Mouse (Mus musculus) cerebellum, adult 2 months (tissue): ENCODE measurements around the gene Krt34. TPM values are rescaled to one million over a fixed set of nuclear protein-coding genes. Genes with fewer than 3 reads are reported as not detected.

Experiments
- DNase-seq, 2 experiments: peaks; one replicate each; pipeline ENCODE4 v3.0.0; 2021
- H3K27ac ChIP-seq: fragments of 200-500 bp; 2 replicates; pipeline ENCODE4 v1.5.1; 2012; ENCODE audit warnings: low read length, control low read depth, inconsistent platforms; ENCODE audit not compliant: insufficient read depth
- H3K27me3 ChIP-seq: fragments of 200-500 bp; 2 replicates; pipeline ENCODE4 v1.6.1; 2012; ENCODE audit warnings: inconsistent platforms, mild to moderate bottlenecking, low read length, moderate library complexity; ENCODE audit not compliant: control insufficient read depth, insufficient read depth
- H3K4me1 ChIP-seq: fragments of 200-500 bp; 2 replicates; pipeline ENCODE4 v1.6.1; 2011; ENCODE audit warnings: low read length; ENCODE audit not compliant: control insufficient read depth, insufficient read depth
- H3K4me3 ChIP-seq: fragments of 200-500 bp; replicated peaks from 2 replicates; pipeline ENCODE3; 2011; ENCODE audit warnings: mild to moderate bottlenecking, low read depth, low read length, control low read depth; ENCODE audit not compliant: insufficient read depth
- CTCF ChIP-seq: fragments of 200-500 bp; IDR thresholded peaks from 2 replicates; pipeline ENCODE4 v1.5.1; 2011; ENCODE audit warnings: low read depth, mild to moderate bottlenecking, control low read depth, low read length, moderate library complexity, borderline replicate concordance; ENCODE audit not compliant: insufficient read depth
- POLR2A ChIP-seq: fragments of 200-500 bp; IDR thresholded peaks from 2 replicates; pipeline ENCODE4 v1.6.1; 2011; ENCODE audit warnings: low read length, control low read depth, borderline replicate concordance; ENCODE audit not compliant: insufficient read depth
- WGBS: fragments of 180-500 bp; shearing (Covaris S2); methylation state at CpG from one replicate; pipeline ENCODE4 v1.1.7; 2018; 5-methylcytosine and 5-hydroxymethylcytosine counted together
- polyA plus RNA-seq: library from polyadenylated mRNA; depleted of rRNA; stranded (reverse); fragments of >200 nt; gene quantifications from 2 replicates; pipeline ENCODE4 v1.2.3, GENCODE M21; 2012; rRNA removed

The Krt34 gene
- not detected in 2 replicates for polyA plus RNA-seq

DNA sequence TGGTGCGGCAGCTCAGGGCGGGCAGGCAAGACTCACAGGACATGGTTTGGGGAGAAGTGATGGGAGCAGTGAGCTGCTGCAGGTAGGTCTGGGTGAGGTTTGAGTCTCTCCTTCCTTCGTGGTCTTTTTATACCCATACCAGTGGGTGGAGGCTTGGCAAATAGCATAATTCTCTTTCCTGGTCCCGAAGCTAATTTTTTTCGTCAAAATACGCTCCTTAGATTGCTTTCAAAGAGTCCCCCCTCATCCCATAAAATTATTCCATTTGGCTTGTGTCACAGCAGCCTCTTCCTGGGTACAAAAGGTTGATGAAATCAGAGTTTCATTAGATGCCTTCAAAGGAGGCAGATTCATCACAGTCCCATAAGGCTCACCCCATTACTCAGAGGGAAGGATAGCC lies at the start of gene Krt34:
Gene Krt34, minus strand, starts transcription at position 101 of the 400 bp plus-strand sequence.
- Histone ChIP-seq H3K27me3 (no peaks in the 10 kb centered on the region), H3K4me3 (no peak within 1 kb of the TSS), H3K27ac (no peak within 1 kb of the TSS), H3K4me1 (no peaks in the 10 kb centered on the region)
- DNase-seq = no peak
- 90% methylated on average over 6 of the region's 6 CpGs for WGBS
- no peak for TF ChIP-seq CTCF
- TF ChIP-seq POLR2A = no peak

DNA sequence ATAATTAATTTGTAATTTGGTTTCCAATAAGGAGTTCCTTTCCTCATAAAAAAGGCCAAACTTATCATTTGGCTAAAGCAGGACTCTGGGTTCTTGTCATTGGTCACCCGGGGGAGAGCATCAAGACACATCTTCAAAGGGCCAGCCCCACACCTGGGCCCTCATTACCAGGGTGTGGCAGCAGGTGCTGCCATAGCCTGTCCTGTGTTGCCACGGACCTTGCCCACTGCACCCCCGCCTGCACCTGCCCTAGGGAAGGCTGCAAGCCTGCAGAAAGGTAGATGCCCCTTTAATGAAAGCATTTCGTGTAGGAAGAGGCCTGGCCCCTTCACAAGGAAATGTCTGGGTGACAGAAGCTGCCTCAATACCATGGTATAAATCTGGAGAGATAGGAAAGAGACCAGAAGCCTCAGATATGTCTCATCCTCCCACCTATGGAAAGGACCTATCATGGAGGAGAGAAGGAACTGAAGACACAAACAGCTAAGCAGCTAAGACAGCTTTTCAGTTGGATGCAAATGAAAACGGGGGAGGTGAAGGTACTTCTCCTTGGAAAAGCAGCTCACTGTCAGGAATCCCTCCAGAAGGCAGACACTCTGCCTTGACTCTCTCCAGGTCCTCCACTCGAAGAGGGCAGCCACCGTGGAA lies 47.1 kb upstream of the Krt34 start:
- no peak for TF ChIP-seq CTCF
- TF ChIP-seq POLR2A = no peak
- Histone ChIP-seq H3K27ac (no peak overlapping the region), H3K27me3 (no peaks in the 10 kb centered on the region), H3K4me1 (no peaks in the 10 kb centered on the region), H3K4me3 (no peak overlapping the region)
- WGBS = 74% methylated on average over 7 of the region's 7 CpGs
- no peak for DNase-seq

DNA sequence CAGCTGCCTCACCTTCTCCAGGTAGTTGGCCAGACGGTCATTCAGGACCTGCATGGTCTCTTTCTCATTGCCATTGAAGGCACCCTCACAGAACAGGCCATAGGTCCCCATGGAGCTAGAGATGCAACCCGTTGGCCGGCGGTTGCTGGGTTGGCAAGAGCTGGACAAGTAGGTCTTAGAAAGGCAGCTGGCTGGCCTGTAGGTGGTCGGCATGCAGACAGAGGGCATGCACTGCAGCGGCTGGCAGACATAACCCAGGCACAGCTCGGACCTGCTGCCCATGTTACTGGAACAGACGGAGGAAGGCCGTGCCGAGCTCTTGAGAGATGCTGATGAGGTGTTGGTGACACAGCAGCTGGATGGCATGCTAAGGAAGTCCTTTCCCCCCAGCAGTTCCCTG lies 46.5 kb upstream of the Krt34 start, which contains the start of gene Krt32:
Gene Krt32, minus strand, starts transcription at position 366 of the 400 bp plus-strand sequence.
- TF ChIP-seq POLR2A (no peak), CTCF (no peak)

DNA sequence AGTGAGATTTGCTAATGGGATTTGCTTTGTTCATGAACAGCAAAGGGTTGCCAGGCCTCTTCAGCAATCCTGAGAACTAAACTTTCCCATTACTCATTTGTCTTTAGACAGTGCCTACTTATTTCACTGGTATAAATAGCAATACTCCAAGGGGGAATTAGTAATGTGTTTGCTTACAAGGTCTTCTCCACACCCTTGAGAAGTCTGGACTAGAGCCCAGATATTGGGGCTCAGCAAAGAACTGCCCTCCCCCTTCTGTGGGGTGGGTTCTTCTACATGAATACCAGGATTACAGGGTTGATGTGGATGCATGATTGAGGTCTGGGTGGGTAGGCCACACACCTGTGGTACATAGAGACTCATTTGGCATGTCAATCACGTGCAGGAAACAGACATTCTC lies 32.5 kb upstream of the Krt34 start:
- TF ChIP-seq POLR2A = no peak
- TF ChIP-seq CTCF = no peak
- 61% methylated on average over 1 of the region's 1 CpGs for WGBS
- DNase-seq = no peak
- no peak overlapping the region for H3K4me3 ChIP-seq
- no peaks in the 10 kb centered on the region for H3K4me1 ChIP-seq
- no peaks in the 10 kb centered on the region for H3K27me3 ChIP-seq
- H3K27ac ChIP-seq = no peak overlapping the region

More for the DNA sequence above, 46.5 kb upstream of the Krt34 start, which contains the start of gene Krt32:
- WGBS = 46% methylated on average over 10 of the region's 10 CpGs
- no peak within 1 kb of the TSS for H3K27ac ChIP-seq
- no peaks in the 10 kb centered on the region for H3K4me1 ChIP-seq
- no peaks in the 10 kb centered on the region for H3K27me3 ChIP-seq
- no peak for DNase-seq
- no peak within 1 kb of the TSS for H3K4me3 ChIP-seq

DNA sequence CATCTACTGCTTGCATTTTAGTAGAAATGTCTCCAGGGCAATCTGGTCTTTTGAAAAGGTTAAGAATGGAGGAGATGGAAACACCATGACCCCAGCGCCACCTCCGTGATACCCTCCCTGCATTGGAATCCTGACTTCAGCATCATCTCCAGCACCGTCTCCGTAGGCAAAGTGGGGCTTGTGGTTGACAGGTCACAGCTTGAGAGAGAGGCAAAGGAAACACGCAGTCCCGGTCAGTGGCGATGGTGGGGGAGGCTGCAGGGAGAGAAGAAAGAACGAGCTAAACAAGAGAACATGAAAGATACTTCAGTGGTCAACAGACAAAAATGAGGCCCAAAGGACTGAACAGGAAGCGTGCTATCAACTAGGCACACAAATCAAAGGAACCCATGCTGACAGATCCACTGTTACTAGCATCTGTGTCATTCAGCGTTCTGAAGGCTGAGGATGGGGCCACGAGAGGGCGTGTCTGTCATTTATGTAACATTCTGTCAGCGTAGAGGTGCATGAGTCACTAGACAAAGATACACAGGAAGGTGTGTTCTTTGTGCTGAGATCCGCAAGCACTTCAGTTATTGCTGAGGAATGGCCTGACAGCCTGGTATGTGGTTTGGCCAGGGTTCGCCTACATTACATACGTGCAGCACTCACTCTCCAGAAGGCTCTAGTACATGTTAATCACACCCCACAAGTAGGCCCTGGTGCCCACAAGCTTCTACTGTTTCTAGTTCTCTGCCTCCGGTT lies 26.1 kb upstream of the Krt34 start:
- Histone ChIP-seq H3K4me3 (no peak overlapping the region), H3K27ac (no peak overlapping the region), H3K27me3 (no peaks in the 10 kb centered on the region), H3K4me1 (no peaks in the 10 kb centered on the region; the same call in 1 of the 2 replicates)
- no peak for DNase-seq
- TF ChIP-seq CTCF (no peak), POLR2A (no peak)
- 79% methylated on average over 17 of the region's 17 CpGs for WGBS

DNA sequence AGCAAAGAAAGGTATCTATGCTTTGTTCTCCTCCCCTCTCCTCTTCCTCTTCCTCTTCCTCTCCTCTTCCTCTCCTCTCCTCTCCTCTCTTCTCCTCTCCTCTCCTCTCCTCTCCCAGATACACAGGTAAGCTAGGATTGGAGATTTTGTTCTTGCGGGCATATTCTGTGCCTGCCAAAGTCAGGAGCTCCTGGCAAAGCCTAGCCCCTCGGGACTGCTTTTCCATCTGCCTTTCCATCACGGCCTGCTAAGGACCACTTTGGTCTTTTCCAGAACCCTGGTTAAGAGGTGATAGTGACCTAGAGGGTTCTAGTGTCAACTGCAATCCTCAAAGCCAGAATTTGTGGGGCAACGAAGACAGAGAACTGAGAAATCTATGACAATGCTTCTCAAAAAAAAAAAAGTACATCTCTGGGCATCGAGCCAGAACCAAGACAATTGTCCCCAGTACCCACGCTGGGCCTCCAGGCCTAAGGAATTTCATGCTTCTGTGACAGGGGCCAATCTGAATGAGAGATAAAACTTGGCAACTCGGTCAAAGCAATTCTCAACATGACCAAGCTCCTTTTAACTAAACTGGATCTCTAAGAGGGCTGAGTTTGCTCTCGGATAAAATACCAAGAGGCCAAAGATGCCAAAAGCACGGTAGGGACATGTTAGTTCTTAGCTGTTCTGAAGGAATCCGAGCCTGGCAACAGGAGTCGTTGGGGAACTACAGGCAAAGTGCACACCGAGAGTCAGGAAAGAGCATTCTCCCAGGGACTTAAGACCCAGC lies 25.1 kb upstream of the Krt34 start:
- WGBS = 19% methylated on average over 12 of the region's 12 CpGs
- Histone ChIP-seq H3K4me1 (no peaks in the 10 kb centered on the region; the same call in 1 of the 2 replicates), H3K27ac (no peak overlapping the region), H3K4me3 (no peak overlapping the region), H3K27me3 (no peaks in the 10 kb centered on the region)
- TF ChIP-seq POLR2A = no peak
- TF ChIP-seq CTCF = no peak
- DNase-seq = peak in 1 of 2 experiments; percentile 15

DNA sequence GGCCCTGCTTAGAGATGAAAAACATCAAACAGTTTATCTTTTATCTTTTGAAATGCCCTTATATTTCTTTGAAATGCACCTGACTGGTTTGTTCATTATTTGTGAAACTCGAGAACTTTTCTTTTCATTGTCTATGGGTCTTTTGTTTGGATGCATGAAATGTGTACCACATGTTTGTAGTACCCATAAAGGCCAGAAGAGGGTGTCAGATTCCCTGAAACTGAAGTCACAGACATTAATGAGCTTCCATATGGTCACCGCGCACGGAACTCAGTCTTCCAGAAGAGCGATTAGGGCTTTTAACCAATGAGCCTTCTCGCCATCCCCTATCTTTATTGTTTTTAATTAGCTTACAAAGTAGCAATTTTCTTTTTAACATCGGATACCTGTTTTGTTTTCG lies 17.5 kb upstream of the Krt34 start:
- Histone ChIP-seq H3K4me3 (no peak overlapping the region), H3K4me1 (no peaks in the 10 kb centered on the region; the same call in 1 of the 2 replicates), H3K27me3 (no peaks in the 10 kb centered on the region; the same call in 1 of the 2 replicates), H3K27ac (no peak overlapping the region)
- 60% methylated on average over 8 of the region's 8 CpGs for WGBS
- TF ChIP-seq POLR2A (no peak), CTCF (no peak)
- DNase-seq = no peak
